Comparison of ENCODE assay signal across 9 mouse cellular contexts in genomic region chr10:62275235-62275634, GRCm38 (mm10). TPM values are rescaled to one million over a fixed set of nuclear protein-coding genes. Genes with fewer than 3 reads are reported as not detected.
DNase-seq lines count a peak whose midpoint lies in the region; ATAC-seq lines count a peak whose summit lies in the region.
"Had no signal": no experiment of that assay in that cellular context is flagged by ENCODE, and none has a peak within 500 bp of the region (broad histone marks: within the 10 kb centered on the region; RNA-seq: fewer than 3 reads in every experiment).

No protein-coding gene starts in this region.

- H3K4me3 ChIP-seq in kidney, embryonic 16.5 days (ENCODE audit: low read length) = no peak overlapping the region
- no peak overlapping the region for H3K4me3 ChIP-seq in limb, embryonic 11.5 days (ENCODE audit: low read depth, low read length)
- H3K4me3 ChIP-seq: erythroblast, embryonic 14.5 days had no signal

- no peaks in the 10 kb centered on the region for H3K4me1 ChIP-seq in kidney, embryonic 16.5 days (ENCODE audit: insufficient read depth, low read length)
- no peaks in the 10 kb centered on the region for H3K4me1 ChIP-seq in limb, embryonic 11.5 days (ENCODE audit: control insufficient read depth, insufficient read depth, low read length)

- H3K27me3 ChIP-seq in kidney, embryonic 16.5 days (ENCODE audit: insufficient read depth, low read length) = no peaks in the 10 kb centered on the region
- H3K27me3 ChIP-seq in limb, embryonic 11.5 days (ENCODE audit: control insufficient read depth, insufficient read depth, low read length) = no peaks in the 10 kb centered on the region

- H3K4me2 ChIP-seq in kidney, embryonic 16.5 days (replicated peaks; ENCODE audit: low read depth, low read length) = no peak overlapping the region
- no peak overlapping the region for H3K4me2 ChIP-seq in limb, embryonic 11.5 days (ENCODE audit: low read depth, severe bottlenecking)

- ATAC-seq in kidney, embryonic 16.5 days (ENCODE audit: low FRiP score, low TSS enrichment) = no peak
- peak; percentile 73 for ATAC-seq in erythroblast, adult 5-6 weeks (replicated peaks; ENCODE audit: low FRiP score, poor library complexity, severe bottlenecking)
- peak; percentile 18 for ATAC-seq in inflammation-experienced regulatory T-cells, adult 6 months
- no peak for ATAC-seq in limb, embryonic 11.5 days (ENCODE audit: insufficient number of reproducible peaks, low FRiP score, low TSS enrichment, low read depth)

- peak; percentile 89 for DNase-seq in kidney, adult 18-20 months
- DNase-seq in brain, adult 2 months (ENCODE audit: low read depth, low spot score) = peak; percentile 90
- peak; percentile 91 for DNase-seq in limb, embryonic 11.5 days (ENCODE audit: low spot score)
- DNase-seq in retina, adult 2 months (ENCODE audit: low read depth, low spot score) = peak; percentile 75
- DNase-seq in thymus, postnatal 25 days = peak; percentile 80

- WGBS in kidney, embryonic 16.5 days = 33% methylated on average over 4 of the region's 4 CpGs
- 40% methylated on average over 4 of the region's 4 CpGs for whole genome bisulfite sequencing in limb, embryonic 11.5 days

- H3K36me3 ChIP-seq in kidney, embryonic 16.5 days (ENCODE audit: insufficient read depth, low read length) = peaks cover 45% of the 10 kb centered on the region
- peaks cover 2% of the 10 kb centered on the region; the same call in 1 of the 2 replicates for H3K36me3 ChIP-seq in limb, embryonic 11.5 days (ENCODE audit: control insufficient read depth, insufficient read depth, low read length)

- H3K9me3 ChIP-seq in kidney, embryonic 16.5 days (ENCODE audit: low read length) = no peaks in the 10 kb centered on the region
- no peaks in the 10 kb centered on the region for H3K9me3 ChIP-seq in limb, embryonic 11.5 days (ENCODE audit: control insufficient read depth, low read length)

- H3K9ac ChIP-seq in kidney, embryonic 16.5 days (replicated peaks; ENCODE audit: low read length) = no peak overlapping the region
- no peak overlapping the region for H3K9ac ChIP-seq in limb, embryonic 11.5 days (ENCODE audit: low read length)

- H3K27ac ChIP-seq in kidney, embryonic 16.5 days (ENCODE audit: low read length) = no peak overlapping the region
- H3K27ac ChIP-seq in limb, embryonic 11.5 days (replicated peaks; ENCODE audit: low read depth, low read length) = no peak overlapping the region

RNA-seq across cellular contexts. Expression of gene Tacr2, which starts 23.0 kb away (rescaled TPM):
- 0.15 and 0.22 TPM in 2 replicates for polyA plus RNA-seq in kidney, embryonic 16.5 days (2015; fragmentation: Nextera tagmentation; extraction: Ambion mirVana)
- total RNA-seq in erythroblast, adult 5-6 weeks (2015; ENCODE audit: low replicate concordance) = not detected in 2 replicates
- not detected in 2 replicates for total RNA-seq in erythroblast, adult 5-6 weeks (2017; ENCODE audit: low replicate concordance)
- not detected for polyA plus RNA-seq in inflammation-experienced regulatory T-cells, adult 6 months (2017; shearing (Covaris generic))
- not detected in 2 replicates for polyA plus RNA-seq in limb, embryonic 11.5 days (2014; fragmentation: Nextera tagmentation; extraction: Ambion mirVana)
- polyA plus RNA-seq: erythroblast, embryonic 14.5 days had no signal

RNA-seq across cellular contexts. Expression of gene Tspan15, which starts 44.2 kb away (rescaled TPM):
- polyA plus RNA-seq in kidney, embryonic 16.5 days (2015; fragmentation: Nextera tagmentation; extraction: Ambion mirVana) = 69.5 and 78.7 TPM in 2 replicates
- total RNA-seq in erythroblast, adult 5-6 weeks (2015; ENCODE audit: low replicate concordance) = 0.21 and 11.1 TPM in 2 replicates
- total RNA-seq in erythroblast, adult 5-6 weeks (2017; ENCODE audit: low replicate concordance) = 1.6 TPM in 1 of 2 replicates, not detected in the other
- not detected for polyA plus RNA-seq in inflammation-experienced regulatory T-cells, adult 6 months (2017; shearing (Covaris generic))
- polyA plus RNA-seq in limb, embryonic 11.5 days (2014; fragmentation: Nextera tagmentation; extraction: Ambion mirVana) = 8.8 and 10.4 TPM in 2 replicates

Comparison
In these comparisons a context has a peak if more than half of its experiments do, and no peak if none do; other contexts are left out.
1. ATAC-seq: peak in erythroblast, adult 5-6 weeks (single experiment) and inflammation-experienced regulatory T-cells, adult 6 months (single experiment); none in kidney, embryonic 16.5 days (single experiment) and limb, embryonic 11.5 days (single experiment).
2. Peak in every context shown above with its lines, with median percentiles within 50 percentile points of each other: DNase-seq.